Mouse (Mus musculus) MEL (cell line): ENCODE results near the gene Tmem255b.

Experiments
- CTCF ChIP-seq, 3 experiments: IDR thresholded peaks in 2 of 3; conservative IDR thresholded peaks in 1 of 3; 2 replicates each; pipeline ENCODE4 v1.5.1; 2011 to 2012; ENCODE audit warnings: low read length in 3 of 3, low read depth in 2 of 3, mild to moderate bottlenecking in 2 of 3, improper control_type of control experiment in 1 of 3, inconsistent platforms in 1 of 3, mixed read lengths in 1 of 3, moderate library complexity in 1 of 3; ENCODE audit not compliant: control insufficient read depth in 1 of 3, insufficient read depth in 1 of 3, poor library complexity in 1 of 3, severe bottlenecking in 1 of 3
- EP300 ChIP-seq, 2 experiments: IDR thresholded peaks; 2 replicates each; pipeline ENCODE4 v1.6.1; 2011; ENCODE audit warnings: improper control_type of control experiment in 2 of 2, low read length in 2 of 2, low read depth in 1 of 2, mild to moderate bottlenecking in 1 of 2
- ETS1 ChIP-seq: IDR thresholded peaks from 2 replicates; pipeline ENCODE4 v1.6.1; 2012; ENCODE audit warnings: low read depth, mild to moderate bottlenecking, inconsistent platforms, low read length, improper control_type of control experiment, moderate library complexity
- NELFE ChIP-seq: IDR thresholded peaks from 2 replicates; pipeline ENCODE4 v1.6.1; 2011; ENCODE audit warnings: low read depth, low read length, improper control_type of control experiment
- POLR2A ChIP-seq, 2 experiments: IDR thresholded peaks; 2 replicates each; pipeline ENCODE4 v1.6.1; 2011 to 2012; ENCODE audit warnings: low read length in 2 of 2, mild to moderate bottlenecking in 2 of 2, control low read depth in 1 of 2, improper control_type of control experiment in 1 of 2, low read depth in 1 of 2, moderate library complexity in 1 of 2; ENCODE audit not compliant: control insufficient read depth in 1 of 2, insufficient read depth in 1 of 2, poor library complexity in 1 of 2
- SMC3 ChIP-seq: IDR thresholded peaks from 2 replicates; pipeline ENCODE4 v1.6.1; 2011; ENCODE audit warnings: low read depth, low read length, improper control_type of control experiment
- TBP ChIP-seq: IDR thresholded peaks from 2 replicates; pipeline ENCODE4 v1.8.0; 2011; ENCODE audit warnings: low read depth, low read length, improper control_type of control experiment

- TF ChIP-seq NELFE (no peak), EP300 (IDR thresholded peaks at IDR 0.05; ENCODE audit: low read depth in 1 of 2, low read length in 2 of 2) (no peak), SMC3 (no peak), TBP (no peak), POLR2A (IDR thresholded peaks at IDR 0.05; ENCODE audit: control insufficient read depth in 1 of 2, insufficient read depth in 1 of 2, low read depth in 1 of 2, low read length in 2 of 2, poor library complexity in 1 of 2) (no peak), ETS1 (no peak), CTCF (IDR thresholded peaks at IDR 0.05 in 2 of 3, conservative IDR thresholded peaks at IDR 0.05 in 1 of 3; ENCODE audit: control insufficient read depth in 1 of 3, insufficient read depth in 1 of 3, low read depth in 2 of 3, low read length in 3 of 3, poor library complexity in 1 of 3, severe bottlenecking in 1 of 3) (no peak)
Observed at GRCm38 (mm10) chr8:13506849-13507248, 71.9 kb downstream of the Tmem255b start.
